In genomic region chr11:116330211-116330518, GRCm38 (mm10) we compare ENCODE assay signal across 10 mouse cellular contexts. TPM values are rescaled to one million over a fixed set of nuclear protein-coding genes. Genes with fewer than 3 reads are reported as not detected.
DNase-seq lines count a peak whose midpoint lies in the region; ATAC-seq and TF ChIP-seq lines count a peak whose summit lies in the region.
"Had no signal": no experiment of that assay in that cellular context is flagged by ENCODE, and none has a peak within 500 bp of the region (broad histone marks: within the 10 kb centered on the region; RNA-seq: fewer than 3 reads in every experiment).

No protein-coding gene starts in this region.

- no peaks in the 10 kb centered on the region for H3K9me3 ChIP-seq in lung, postnatal 0 days (ENCODE audit: low read length)
- no peaks in the 10 kb centered on the region for H3K9me3 ChIP-seq in embryonic facial prominence, embryonic 13.5 days
- no peaks in the 10 kb centered on the region for H3K9me3 ChIP-seq in hindbrain, embryonic 12.5 days (replicated peaks)
- no peaks in the 10 kb centered on the region for H3K9me3 ChIP-seq in neural tube, embryonic 12.5 days

- no peak overlapping the region for H3K27ac ChIP-seq in lung, postnatal 0 days (ENCODE audit: low read length)
- peak overlapping the region; percentile 44 for H3K27ac ChIP-seq in embryonic facial prominence, embryonic 13.5 days
- H3K27ac ChIP-seq in hindbrain, embryonic 12.5 days: peak overlapping the region; percentile 75
- H3K27ac ChIP-seq in neural tube, embryonic 12.5 days: peak overlapping the region; percentile 68; the same call in 1 of the 2 replicates
- H3K27ac ChIP-seq: heart, adult 2 months had no signal

- H3K4me1 ChIP-seq in lung, postnatal 0 days (ENCODE audit: insufficient read depth, low read depth, low read length): peaks cover 11% of the 10 kb centered on the region; the same call in 1 of the 2 replicates
- H3K4me1 ChIP-seq in embryonic facial prominence, embryonic 13.5 days: peaks cover 50% of the 10 kb centered on the region
- H3K4me1 ChIP-seq in hindbrain, embryonic 12.5 days: peaks cover 63% of the 10 kb centered on the region
- peaks cover 65% of the 10 kb centered on the region for H3K4me1 ChIP-seq in neural tube, embryonic 12.5 days

- H3K4me3 ChIP-seq in lung, postnatal 0 days (ENCODE audit: low read depth, low read length): no peak overlapping the region
- H3K4me3 ChIP-seq in embryonic facial prominence, embryonic 13.5 days: no peak overlapping the region
- H3K4me3 ChIP-seq in hindbrain, embryonic 12.5 days: no peak overlapping the region
- no peak overlapping the region for H3K4me3 ChIP-seq in neural tube, embryonic 12.5 days
- H3K4me3 ChIP-seq: heart, adult 2 months had no signal

- TF ChIP-seq CTCF in lung, postnatal 0 days (IDR thresholded peaks at IDR 0.05): no peak

- peaks cover 12% of the 10 kb centered on the region for H3K27me3 ChIP-seq in lung, postnatal 0 days (replicated peaks; ENCODE audit: insufficient read depth, low read length)
- H3K27me3 ChIP-seq in embryonic facial prominence, embryonic 13.5 days: peaks cover 25% of the 10 kb centered on the region
- peaks cover 28% of the 10 kb centered on the region for H3K27me3 ChIP-seq in hindbrain, embryonic 12.5 days
- peaks cover 21% of the 10 kb centered on the region for H3K27me3 ChIP-seq in neural tube, embryonic 12.5 days (replicated peaks)

- H3K9ac ChIP-seq in lung, postnatal 0 days (replicated peaks; ENCODE audit: low read depth): no peak overlapping the region
- no peak overlapping the region for H3K9ac ChIP-seq in embryonic facial prominence, embryonic 13.5 days
- 0 out of 2 replicates have a peak overlapping the region, but pooled peaks have one; percentile 18 for H3K9ac ChIP-seq in hindbrain, embryonic 12.5 days
- H3K9ac ChIP-seq in neural tube, embryonic 12.5 days: no peak overlapping the region

- no peak for DNase-seq in lung, postnatal 0 days (ENCODE audit: low spot score)
- DNase-seq in lung, postnatal 36 days: no peak
- no peak for DNase-seq in layer of hippocampus, postnatal 10 days (ENCODE audit: low spot score in 2 of 2)
- DNase-seq: heart, adult 2 months; liver; thymus, postnatal 25 days had no signal

- 47% methylated on average over 6 of the region's 7 CpGs for WGBS in lung, postnatal 0 days
- WGBS in embryonic facial prominence, embryonic 13.5 days: 58% methylated on average over 7 of the region's 7 CpGs
- WGBS in hindbrain, embryonic 12.5 days: 54% methylated on average over 7 of the region's 7 CpGs
- 62% methylated on average over 7 of the region's 7 CpGs for WGBS in neural tube, embryonic 12.5 days

- no peak overlapping the region for H3K4me2 ChIP-seq in lung, postnatal 0 days (replicated peaks; ENCODE audit: low read depth, low read length)
- no peak overlapping the region for H3K4me2 ChIP-seq in embryonic facial prominence, embryonic 13.5 days
- no peak overlapping the region for H3K4me2 ChIP-seq in hindbrain, embryonic 12.5 days (replicated peaks)
- no peak overlapping the region for H3K4me2 ChIP-seq in neural tube, embryonic 12.5 days (replicated peaks)

- TF ChIP-seq EP300 in lung, postnatal 0 days (IDR thresholded peaks at IDR 0.05): no peak

- no peaks in the 10 kb centered on the region for H3K36me3 ChIP-seq in lung, postnatal 0 days (ENCODE audit: insufficient read depth, low read length)
- no peaks in the 10 kb centered on the region for H3K36me3 ChIP-seq in embryonic facial prominence, embryonic 13.5 days
- no peaks in the 10 kb centered on the region for H3K36me3 ChIP-seq in hindbrain, embryonic 12.5 days
- H3K36me3 ChIP-seq in neural tube, embryonic 12.5 days: no peaks in the 10 kb centered on the region

- ATAC-seq in lung, postnatal 0 days: peak; percentile 5; the same call in 1 of the 2 replicates
- no peak for ATAC-seq in embryonic facial prominence, embryonic 13.5 days (ENCODE audit: insufficient number of reproducible peaks, insufficient read depth, low FRiP score, low TSS enrichment, low read depth)
- ATAC-seq in hindbrain, embryonic 12.5 days (ENCODE audit: low FRiP score): no peak
- no peak for ATAC-seq in neural tube, embryonic 12.5 days (ENCODE audit: low FRiP score, low read depth)
- ATAC-seq in megakaryocyte-erythroid progenitor cell, adult 5-6 weeks (replicated peaks; ENCODE audit: low FRiP score, low TSS enrichment, poor library complexity, severe bottlenecking): no peak

RNA-seq across cellular contexts. Expression of gene Foxj1, which starts 5.0 kb away (rescaled TPM):
- polyA plus RNA-seq in lung, postnatal 0 days (2015; fragmentation: Nextera tagmentation; extraction: Ambion mirVana): 39.8 and 44.9 TPM in 2 replicates
- polyA plus RNA-seq in embryonic facial prominence, embryonic 13.5 days (2015; fragmentation: Nextera tagmentation; extraction: Ambion mirVana): 0.80 and 1.4 TPM in 2 replicates
- polyA plus RNA-seq in hindbrain, embryonic 12.5 days (2016; fragmentation: Nextera tagmentation; extraction: Ambion mirVana): 27.2 and 28.2 TPM in 2 replicates
- polyA plus RNA-seq in neural tube, embryonic 12.5 days (2016; fragmentation: Nextera tagmentation; extraction: Ambion mirVana): 7.1 and 7.3 TPM in 2 replicates
- total RNA-seq in megakaryocyte-erythroid progenitor cell, adult 5-6 weeks (2014; fragmentation: Nextera tagmentation): 0.26 TPM in 1 of 2 replicates, not detected in the other
- total RNA-seq in megakaryocyte-erythroid progenitor cell, adult 5-6 weeks (2017): not detected in 2 replicates
- total RNA-seq in layer of hippocampus, postnatal 10 days (2021): 10 to 100 TPM in 1 of 2 experiments, 1 to 10 TPM in 1; 9.5 to 10.4 TPM
- total RNA-seq: heart, adult 2 months had no signal

RNA-seq across cellular contexts. Expression of gene Exoc7, which starts 23.1 kb away (rescaled TPM):
- 41.3 and 41.9 TPM in 2 replicates for polyA plus RNA-seq in lung, postnatal 0 days (2015; fragmentation: Nextera tagmentation; extraction: Ambion mirVana)
- 71.7 and 79.4 TPM in 2 replicates for polyA plus RNA-seq in embryonic facial prominence, embryonic 13.5 days (2015; fragmentation: Nextera tagmentation; extraction: Ambion mirVana)
- 82.8 and 89.1 TPM in 2 replicates for polyA plus RNA-seq in hindbrain, embryonic 12.5 days (2016; fragmentation: Nextera tagmentation; extraction: Ambion mirVana)
- polyA plus RNA-seq in neural tube, embryonic 12.5 days (2016; fragmentation: Nextera tagmentation; extraction: Ambion mirVana): 75.5 and 89.3 TPM in 2 replicates
- total RNA-seq in megakaryocyte-erythroid progenitor cell, adult 5-6 weeks (2014; fragmentation: Nextera tagmentation): 52.5 and 57.0 TPM in 2 replicates
- total RNA-seq in megakaryocyte-erythroid progenitor cell, adult 5-6 weeks (2017): 17.3 and 25.5 TPM in 2 replicates
- total RNA-seq in layer of hippocampus, postnatal 10 days (2021): 10 to 100 TPM; 84.6 to 97.9 TPM

RNA-seq across cellular contexts. Expression of gene Galr2, which starts 49.4 kb away (rescaled TPM):
- polyA plus RNA-seq in lung, postnatal 0 days (2015; fragmentation: Nextera tagmentation; extraction: Ambion mirVana): 0.11 TPM in 1 of 2 replicates, not detected in the other
- 0.18 TPM in 1 of 2 replicates, not detected in the other for polyA plus RNA-seq in embryonic facial prominence, embryonic 13.5 days (2015; fragmentation: Nextera tagmentation; extraction: Ambion mirVana)
- polyA plus RNA-seq in hindbrain, embryonic 12.5 days (2016; fragmentation: Nextera tagmentation; extraction: Ambion mirVana): 0.53 and 0.56 TPM in 2 replicates
- polyA plus RNA-seq in neural tube, embryonic 12.5 days (2016; fragmentation: Nextera tagmentation; extraction: Ambion mirVana): 1.4 and 2.0 TPM in 2 replicates
- total RNA-seq in megakaryocyte-erythroid progenitor cell, adult 5-6 weeks (2014; fragmentation: Nextera tagmentation): not detected in 2 replicates
- total RNA-seq in megakaryocyte-erythroid progenitor cell, adult 5-6 weeks (2017): not detected in 2 replicates
- not detected for total RNA-seq in layer of hippocampus, postnatal 10 days (2021)
- total RNA-seq: heart, adult 2 months had no signal

RNA-seq across cellular contexts. Expression of gene Srp68, which starts 56.1 kb away (rescaled TPM):
- 43.0 and 47.4 TPM in 2 replicates for polyA plus RNA-seq in lung, postnatal 0 days (2015; fragmentation: Nextera tagmentation; extraction: Ambion mirVana)
- polyA plus RNA-seq in embryonic facial prominence, embryonic 13.5 days (2015; fragmentation: Nextera tagmentation; extraction: Ambion mirVana): 95.2 and 97.5 TPM in 2 replicates
- 85.2 and 88.0 TPM in 2 replicates for polyA plus RNA-seq in hindbrain, embryonic 12.5 days (2016; fragmentation: Nextera tagmentation; extraction: Ambion mirVana)
- polyA plus RNA-seq in neural tube, embryonic 12.5 days (2016; fragmentation: Nextera tagmentation; extraction: Ambion mirVana): 85.3 and 88.4 TPM in 2 replicates
- total RNA-seq in megakaryocyte-erythroid progenitor cell, adult 5-6 weeks (2014; fragmentation: Nextera tagmentation): 68.2 and 80.6 TPM in 2 replicates
- 43.9 and 64.9 TPM in 2 replicates for total RNA-seq in megakaryocyte-erythroid progenitor cell, adult 5-6 weeks (2017)
- 10 to 100 TPM; 50.5 to 51.9 TPM for total RNA-seq in layer of hippocampus, postnatal 10 days (2021)
